Mouse (Mus musculus): Measurements from ENCODE around the gene Prr19. TPM values are rescaled to one million over a fixed set of nuclear protein-coding genes. Genes with fewer than 3 reads are reported as not detected.

The Prr19 gene
- polyA plus RNA-seq, 1 experiment = not detected

- H3K4me3 ChIP-seq (ENCODE audit: insufficient read depth, low read depth, low read length) = no peak overlapping the region
- H3K27ac ChIP-seq (ENCODE audit: insufficient read depth, low read depth, low read length) = no peak overlapping the region
- peaks cover 8% of the 10 kb centered on the region; the same call in 1 of the 2 replicates for H3K4me1 ChIP-seq (ENCODE audit: control insufficient read depth, insufficient read depth, low read length)
- TF ChIP-seq CTCF (IDR thresholded peaks at IDR 0.05; ENCODE audit: insufficient read depth, low read depth, low read length) = no peak
- TF ChIP-seq POLR2A (IDR thresholded peaks at IDR 0.05; ENCODE audit: insufficient read depth, low read depth, low read length) = no peak
- WGBS = 89% methylated on average over 9 of the region's 9 CpGs
Observed at GRCm38 (mm10) chr7:25309425-25309824, 8.2 kb downstream of the Prr19 start.

GRCm38 (mm10) chr7:25311193-25311592 is 10.0 kb downstream of the Prr19 start:
- H3K4me1 ChIP-seq (ENCODE audit: control insufficient read depth, insufficient read depth, low read length) = peaks cover 18% of the 10 kb centered on the region
- no peak for TF ChIP-seq POLR2A (IDR thresholded peaks at IDR 0.05; ENCODE audit: insufficient read depth, low read depth, low read length)
- TF ChIP-seq CTCF (IDR thresholded peaks at IDR 0.05; ENCODE audit: insufficient read depth, low read depth, low read length) = no peak
- no peak overlapping the region for H3K27ac ChIP-seq (ENCODE audit: insufficient read depth, low read depth, low read length)
- WGBS = 85% methylated on average over 11 of the region's 11 CpGs
- no peak overlapping the region for H3K4me3 ChIP-seq (ENCODE audit: insufficient read depth, low read depth, low read length)

DNA sequence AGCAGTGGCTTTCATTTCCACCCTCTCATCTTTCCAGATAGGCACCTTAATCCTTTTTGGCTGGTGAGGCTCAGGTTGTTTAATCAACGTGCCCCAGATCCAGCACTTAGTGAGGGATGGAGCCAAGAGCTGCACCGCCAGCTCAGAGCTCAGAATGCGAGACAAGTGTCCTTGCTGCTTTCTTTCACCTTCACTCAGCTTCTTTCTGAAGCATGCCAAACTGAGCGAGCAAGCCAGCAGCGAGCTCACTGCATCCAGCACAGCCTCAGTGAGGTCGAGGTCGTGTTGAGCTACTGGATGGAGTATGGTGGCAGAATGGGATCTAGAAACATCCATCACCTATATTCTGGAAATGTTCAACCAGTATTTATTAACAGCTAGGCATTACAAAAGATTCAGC is 12.1 kb downstream of the Prr19 start:
- WGBS = 60% methylated on average over 7 of the region's 7 CpGs
- no peak overlapping the region for H3K27ac ChIP-seq (ENCODE audit: insufficient read depth, low read depth, low read length)
- TF ChIP-seq CTCF (IDR thresholded peaks at IDR 0.05; ENCODE audit: insufficient read depth, low read depth, low read length) (no peak), POLR2A (IDR thresholded peaks at IDR 0.05; ENCODE audit: insufficient read depth, low read depth, low read length) (no peak)
- H3K4me1 ChIP-seq (ENCODE audit: control insufficient read depth, insufficient read depth, low read length) = peaks cover 18% of the 10 kb centered on the region
- no peak overlapping the region for H3K4me3 ChIP-seq (ENCODE audit: insufficient read depth, low read depth, low read length)

DNA sequence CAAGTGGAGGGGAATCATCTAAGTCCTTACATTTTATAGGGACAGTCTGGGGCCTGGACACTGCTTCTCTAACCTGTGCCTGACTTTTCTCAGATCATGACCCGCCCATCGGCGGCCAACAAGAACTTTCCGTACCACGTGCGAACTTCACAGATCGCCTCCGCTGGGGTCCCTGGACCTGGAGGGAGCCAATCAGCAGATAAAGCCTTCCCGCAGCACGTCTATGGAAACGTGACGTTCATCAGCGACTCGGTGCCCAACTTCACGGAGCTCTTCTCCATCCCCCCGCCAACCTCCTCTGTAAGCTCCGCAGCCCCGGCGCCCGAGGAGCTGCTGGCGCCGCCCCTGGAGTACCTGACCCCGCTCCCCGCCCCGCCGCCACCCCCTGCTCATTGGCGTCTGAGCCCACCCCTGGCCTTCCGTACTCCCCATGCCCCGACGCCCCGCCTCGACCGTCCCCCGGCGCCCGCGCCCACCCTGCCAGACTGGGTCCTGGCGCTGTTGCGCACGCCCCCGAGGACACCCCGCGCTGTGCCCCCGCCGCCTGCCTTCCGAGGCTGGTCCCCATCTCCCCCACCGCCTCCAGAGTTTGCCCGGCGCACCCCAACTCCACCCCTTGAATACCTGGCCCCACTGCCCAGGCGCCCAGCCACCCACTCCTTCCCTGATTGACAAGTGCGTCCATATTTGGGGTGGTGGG is 13.5 kb downstream of the Prr19 start:
- Histone ChIP-seq H3K4me3 (ENCODE audit: insufficient read depth, low read depth, low read length) (peak overlapping the region; percentile 29), H3K27ac (ENCODE audit: insufficient read depth, low read depth, low read length) (no peak overlapping the region), H3K4me1 (ENCODE audit: control insufficient read depth, insufficient read depth, low read length) (peaks cover 15% of the 10 kb centered on the region)
- no peak for TF ChIP-seq POLR2A (IDR thresholded peaks at IDR 0.05; ENCODE audit: insufficient read depth, low read depth, low read length)
- no peak for TF ChIP-seq CTCF (IDR thresholded peaks at IDR 0.05; ENCODE audit: insufficient read depth, low read depth, low read length)
- 17% methylated on average over 51 of the region's 51 CpGs for WGBS

DNA sequence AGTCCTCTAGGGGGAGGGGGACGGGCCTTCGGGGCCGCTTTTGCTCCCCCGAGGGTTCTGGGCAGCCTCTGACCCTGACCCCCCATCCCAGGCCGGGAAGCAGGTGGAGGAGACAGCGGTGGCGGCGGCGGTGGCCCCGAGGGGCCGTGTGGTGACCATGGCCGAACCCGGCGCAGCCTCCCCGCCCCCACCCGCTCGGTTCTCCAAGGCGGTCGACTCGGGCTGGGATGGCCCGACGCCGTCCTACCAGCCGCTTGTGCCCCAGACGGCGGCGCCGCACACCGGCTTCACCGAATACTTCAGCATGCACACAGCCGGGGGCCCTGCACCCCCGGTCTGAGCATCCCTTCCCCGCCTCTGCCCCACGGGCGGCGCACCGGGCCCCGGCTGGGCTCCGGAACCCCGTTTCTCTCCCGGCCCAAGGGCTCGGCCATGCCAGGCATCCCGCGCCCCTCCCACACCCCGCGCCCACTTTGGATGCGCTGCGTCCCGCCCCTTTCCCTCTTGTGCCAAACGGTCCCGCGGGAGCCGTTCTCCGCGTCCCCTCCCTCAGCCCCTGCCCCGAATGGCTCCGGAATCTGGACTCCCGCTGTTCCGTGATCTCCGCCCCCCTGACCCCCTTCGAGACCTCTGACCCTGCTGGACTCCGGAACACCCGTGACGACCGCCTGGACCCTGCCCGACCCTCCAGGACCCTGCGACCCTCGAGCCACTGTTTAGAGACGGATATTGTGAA is 14.3 kb downstream of the Prr19 start:
- peak overlapping the region; percentile 29 for H3K4me3 ChIP-seq (ENCODE audit: insufficient read depth, low read depth, low read length)
- peaks cover 15% of the 10 kb centered on the region for H3K4me1 ChIP-seq (ENCODE audit: control insufficient read depth, insufficient read depth, low read length)
- 3% methylated on average over 67 of the region's 69 CpGs for WGBS
- H3K27ac ChIP-seq (ENCODE audit: insufficient read depth, low read depth, low read length) = 0 out of 2 replicates have a peak overlapping the region, but pooled peaks have one; percentile 21
- TF ChIP-seq POLR2A (IDR thresholded peaks at IDR 0.05; ENCODE audit: insufficient read depth, low read depth, low read length) (no peak), CTCF (IDR thresholded peaks at IDR 0.05; ENCODE audit: insufficient read depth, low read depth, low read length) (no peak)

- WGBS = under 1% methylated on average over 52 of the region's 52 CpGs
- Histone ChIP-seq H3K4me1 (ENCODE audit: control insufficient read depth, insufficient read depth, low read length) (peaks cover 19% of the 10 kb centered on the region), H3K27ac (ENCODE audit: insufficient read depth, low read depth, low read length) (peak within 1 kb of the TSS; percentile 21), H3K4me3 (ENCODE audit: insufficient read depth, low read depth, low read length) (peak within 1 kb of the TSS; percentile 69)
- no peak for TF ChIP-seq CTCF (IDR thresholded peaks at IDR 0.05; ENCODE audit: insufficient read depth, low read depth, low read length)
- peak; percentile 70; the same call in 1 of the 2 replicates for TF ChIP-seq POLR2A (IDR thresholded peaks at IDR 0.05; ENCODE audit: insufficient read depth, low read depth, low read length)
Observed at GRCm38 (mm10) chr7:25316532-25317445, 15.6 kb downstream of the Prr19 start, which contains the start of gene Megf8. Gene Megf8 (plus strand): TSS chr7:25317164.

GRCm38 (mm10) chr7:25317446-25317999 is 16.3 kb downstream of the Prr19 start:
- 5% methylated on average over 21 of the region's 21 CpGs for WGBS
- TF ChIP-seq CTCF (IDR thresholded peaks at IDR 0.05; ENCODE audit: insufficient read depth, low read depth, low read length) (no peak), POLR2A (IDR thresholded peaks at IDR 0.05; ENCODE audit: insufficient read depth, low read depth, low read length) (no peak)
- Histone ChIP-seq H3K4me3 (ENCODE audit: insufficient read depth, low read depth, low read length) (peak overlapping the region; percentile 69), H3K27ac (ENCODE audit: insufficient read depth, low read depth, low read length) (peak overlapping the region; percentile 13; the same call in 1 of the 2 replicates), H3K4me1 (ENCODE audit: control insufficient read depth, insufficient read depth, low read length) (peaks cover 24% of the 10 kb centered on the region)

GRCm38 (mm10) chr7:25322058-25322484 is 20.9 kb downstream of the Prr19 start:
- 41% methylated on average over 6 of the region's 6 CpGs for WGBS
- Histone ChIP-seq H3K27ac (ENCODE audit: insufficient read depth, low read depth, low read length) (no peak overlapping the region), H3K4me1 (ENCODE audit: control insufficient read depth, insufficient read depth, low read length) (peaks cover 12% of the 10 kb centered on the region), H3K4me3 (ENCODE audit: insufficient read depth, low read depth, low read length) (no peak overlapping the region)
- no peak for TF ChIP-seq CTCF (IDR thresholded peaks at IDR 0.05; ENCODE audit: insufficient read depth, low read depth, low read length)
- TF ChIP-seq POLR2A (IDR thresholded peaks at IDR 0.05; ENCODE audit: insufficient read depth, low read depth, low read length) = no peak

All from olfactory bulb, adult 2 months (tissue).